Mouse (Mus musculus) megakaryocyte progenitor cell, adult 5-6 weeks (primary cell): ENCODE data around the gene Sema5b. TPM values are rescaled to one million over a fixed set of nuclear protein-coding genes. Genes with fewer than 3 reads are reported as not detected.
A peak's percentile ranks its signal among the peaks of the same experiment; 100 is the strongest.

Experiments
- ATAC-seq: replicated peaks from 2 replicates; pipeline ENCODE4 v1.8.0; 2016; ENCODE audit warnings: mild to moderate bottlenecking, moderate TSS enrichment, inconsistent platforms; ENCODE audit not compliant: poor library complexity
- total RNA-seq, 2 experiments: library from RNA; stranded (forward) in 1 of 2; stranded (reverse) in 1 of 2; fragments of 157-497, 149-512 nt in 1 of 2; fragments of 200-1000 nt in 1 of 2; gene quantifications; 2 replicates each; pipeline versions ENCODE4 v1.2.3 to v1.2.4; 2015 to 2017

The Sema5b gene
- total RNA-seq (2015): not detected in 2 replicates
- not detected in 2 replicates for total RNA-seq (2017)

DNA sequence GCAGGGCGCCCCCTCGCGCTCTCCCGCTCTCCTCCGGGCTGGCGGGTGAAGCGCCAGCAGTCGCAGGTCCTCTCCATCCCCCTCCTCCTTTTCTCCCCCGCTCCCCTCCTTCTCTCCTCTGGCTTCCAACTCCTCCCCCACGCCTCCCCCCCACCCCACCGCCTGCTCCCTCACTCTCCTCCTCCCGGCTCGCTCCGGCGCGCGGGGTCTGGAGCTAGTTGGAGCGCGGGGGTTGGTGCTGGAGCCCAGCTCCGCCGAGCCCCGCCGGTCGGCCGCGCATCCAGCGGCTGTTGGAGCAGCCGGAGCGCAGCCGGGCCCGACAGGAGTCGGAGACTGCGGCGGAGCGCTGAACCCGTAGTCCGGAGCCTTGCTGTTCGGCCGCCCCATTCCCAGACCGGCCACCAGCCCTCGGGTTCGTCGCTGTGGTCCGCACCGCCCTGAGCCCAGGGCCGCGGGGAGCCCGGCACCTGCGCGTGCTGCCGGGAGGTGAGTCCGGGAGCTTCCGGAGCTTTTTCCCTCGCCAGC, at the start of gene Sema5b:
TSS of gene Sema5b (plus strand) at position 29 of the 525 bp plus-strand sequence.
- ATAC-seq: no peak

DNA sequence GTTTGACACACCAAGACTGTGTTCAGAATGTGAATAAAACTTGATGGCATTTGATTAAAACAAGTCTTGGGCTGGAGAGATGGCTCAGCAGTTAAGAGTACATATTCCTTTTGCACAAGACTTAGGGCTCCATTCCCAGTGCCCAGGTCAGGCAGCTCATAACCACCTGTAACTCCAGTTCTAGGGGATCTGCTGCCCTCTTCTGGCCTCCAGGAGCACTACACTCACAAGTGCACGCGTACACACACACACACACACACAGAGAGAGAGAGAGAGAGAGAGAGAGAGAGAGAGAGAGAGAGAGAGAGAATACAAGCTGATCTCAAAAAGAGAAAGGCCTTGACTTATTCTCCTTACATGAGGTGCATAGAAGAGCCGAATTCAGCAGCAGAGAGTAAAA, 40.6 kb upstream of the Sema5b start:
- no peak for ATAC-seq

DNA sequence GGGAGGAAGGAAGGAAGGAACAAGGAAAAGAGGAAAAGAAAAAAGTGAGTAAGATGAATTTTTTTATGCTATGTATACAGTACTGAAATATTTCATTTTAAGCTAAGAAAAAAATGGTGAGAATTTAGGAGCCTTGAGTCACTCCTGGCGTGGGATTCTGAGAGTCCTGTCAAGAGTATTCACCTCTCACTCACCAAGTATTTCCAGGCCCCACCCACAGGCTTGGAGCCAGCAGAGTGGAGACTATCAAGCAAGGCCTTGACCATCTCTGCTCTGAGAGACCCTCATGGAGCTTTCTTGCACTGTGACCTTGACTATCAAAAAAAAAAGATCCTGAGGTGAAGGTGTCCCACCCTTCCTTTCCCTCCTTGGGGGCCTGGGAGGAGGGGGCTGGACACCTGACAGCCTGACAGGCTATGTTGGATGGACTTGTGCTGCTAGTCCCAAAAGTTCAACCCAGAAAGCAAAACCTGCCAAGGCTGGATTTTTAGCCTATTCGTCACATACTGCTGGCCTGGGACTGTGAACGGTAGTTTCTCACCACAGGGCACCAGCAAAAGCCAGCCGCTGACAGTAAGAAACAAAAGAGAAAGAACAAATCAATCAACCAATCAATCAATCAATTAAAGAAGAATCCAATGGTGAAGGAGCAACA, 39.7 kb upstream of the Sema5b start:
- no peak for ATAC-seq

DNA sequence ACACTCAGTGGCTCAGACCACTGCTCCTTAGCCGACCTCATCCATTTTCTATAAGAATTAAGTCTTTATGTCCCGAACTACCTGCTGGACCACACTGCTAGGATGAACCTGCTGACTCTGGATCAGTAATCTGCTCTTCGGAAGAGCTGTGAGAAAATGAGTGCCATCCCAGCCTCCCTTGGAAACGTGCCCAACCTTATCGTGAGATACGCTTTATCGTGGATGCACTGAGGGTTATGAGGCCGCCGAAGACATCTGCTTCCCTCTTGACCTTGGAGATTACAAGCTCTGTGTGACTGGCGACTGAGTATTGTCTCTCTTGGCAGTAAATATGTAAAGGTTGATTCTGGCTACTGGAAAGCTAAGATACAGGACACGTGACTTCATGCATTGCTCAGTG, 38.5 kb upstream of the Sema5b start:
- ATAC-seq: 0 out of 2 replicates have a peak, but pooled peaks have one; percentile 20

DNA sequence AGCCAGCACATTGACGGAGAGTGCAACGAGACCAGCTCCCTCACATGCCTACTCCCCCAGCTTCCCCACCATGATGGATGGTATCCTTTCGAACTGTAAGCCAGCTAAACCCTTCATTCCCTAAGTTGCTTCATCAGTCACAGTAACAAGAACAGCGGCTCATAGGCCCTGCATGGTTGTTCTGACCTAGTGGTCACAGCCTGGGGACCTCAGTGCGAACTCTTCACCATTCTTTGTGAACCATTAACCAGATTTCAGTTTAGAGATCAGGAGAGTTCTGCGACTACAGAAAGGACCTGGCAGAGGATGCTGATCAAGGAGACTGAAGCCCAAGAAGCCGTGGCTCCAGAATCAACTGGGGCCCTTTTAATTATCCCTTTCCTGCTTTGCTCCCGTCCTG, 36.7 kb upstream of the Sema5b start:
- ATAC-seq: no peak

DNA sequence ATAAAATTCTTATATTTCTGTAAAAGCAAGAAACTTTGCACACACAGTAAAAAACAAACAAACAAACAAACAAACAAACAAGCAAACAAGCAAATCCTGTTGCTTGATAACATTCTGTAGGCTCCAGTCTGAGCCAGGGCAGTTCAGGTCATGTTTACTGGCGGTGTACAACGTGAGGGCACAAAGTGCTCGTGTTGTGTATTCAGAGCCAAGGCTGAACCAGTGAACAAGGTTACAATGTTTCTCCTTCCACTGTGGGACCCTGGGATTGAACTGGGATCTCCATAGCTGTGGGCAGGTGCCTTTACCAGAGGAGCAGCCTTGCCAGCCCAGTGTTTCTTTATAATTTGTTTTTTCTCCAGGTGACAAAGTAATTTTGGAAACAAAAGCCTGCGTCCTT, 35.2 kb upstream of the Sema5b start:
- no peak for ATAC-seq

DNA sequence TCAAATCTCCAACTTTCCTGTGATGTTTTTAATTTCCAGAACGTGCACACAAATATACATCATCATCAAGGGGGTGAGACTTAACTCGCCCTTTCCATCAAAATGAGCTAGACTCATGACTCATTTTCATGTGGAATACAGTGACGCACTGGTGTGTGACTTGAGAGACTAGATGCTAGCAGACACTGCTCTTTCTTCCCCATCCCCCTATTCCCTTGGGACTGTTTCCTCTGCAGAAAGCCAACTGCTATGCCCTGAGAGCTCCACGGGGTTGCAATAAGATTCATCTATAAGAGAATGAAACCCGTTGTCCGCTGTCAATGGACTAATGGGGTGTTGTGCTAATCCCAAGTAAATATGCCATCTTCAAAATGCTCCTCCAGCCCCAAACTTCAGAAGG, 32.4 kb upstream of the Sema5b start:
- no peak for ATAC-seq

DNA sequence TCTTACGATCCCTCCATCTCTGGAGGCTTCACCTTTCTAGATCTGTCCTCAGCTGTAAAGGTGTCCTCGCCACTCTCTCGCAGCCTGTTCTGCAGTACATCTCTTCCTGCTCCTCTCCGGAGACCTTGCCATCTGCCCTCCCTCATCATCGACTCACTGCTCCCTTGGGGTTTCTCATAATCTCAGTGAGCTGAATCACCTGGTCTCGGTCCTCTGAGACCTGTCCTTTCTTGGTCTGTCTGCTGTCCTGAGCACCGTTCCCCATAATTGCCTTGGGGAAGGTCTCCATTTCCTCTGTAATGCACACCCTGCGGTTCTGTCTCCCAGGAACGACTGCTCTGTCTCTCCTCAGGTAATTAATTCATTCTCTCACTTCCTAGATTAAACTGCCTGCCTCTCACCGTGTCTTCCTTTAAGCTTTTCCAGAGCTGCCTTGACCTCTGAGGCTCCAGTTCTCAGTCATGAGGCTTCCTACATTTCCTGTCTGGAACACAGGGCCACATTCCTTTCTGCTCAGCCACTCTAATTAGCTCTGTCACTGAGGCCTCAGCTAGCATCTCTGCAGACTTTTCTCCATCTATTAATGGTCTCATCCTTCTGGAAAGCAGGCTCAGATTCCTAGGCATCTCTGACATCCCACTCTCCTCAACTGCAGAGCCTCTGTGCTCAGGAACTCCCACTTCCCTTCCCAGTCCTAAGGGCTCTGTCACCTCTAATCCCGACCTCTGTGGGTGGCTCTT, 31.4 kb upstream of the Sema5b start:
- ATAC-seq: no peak

DNA sequence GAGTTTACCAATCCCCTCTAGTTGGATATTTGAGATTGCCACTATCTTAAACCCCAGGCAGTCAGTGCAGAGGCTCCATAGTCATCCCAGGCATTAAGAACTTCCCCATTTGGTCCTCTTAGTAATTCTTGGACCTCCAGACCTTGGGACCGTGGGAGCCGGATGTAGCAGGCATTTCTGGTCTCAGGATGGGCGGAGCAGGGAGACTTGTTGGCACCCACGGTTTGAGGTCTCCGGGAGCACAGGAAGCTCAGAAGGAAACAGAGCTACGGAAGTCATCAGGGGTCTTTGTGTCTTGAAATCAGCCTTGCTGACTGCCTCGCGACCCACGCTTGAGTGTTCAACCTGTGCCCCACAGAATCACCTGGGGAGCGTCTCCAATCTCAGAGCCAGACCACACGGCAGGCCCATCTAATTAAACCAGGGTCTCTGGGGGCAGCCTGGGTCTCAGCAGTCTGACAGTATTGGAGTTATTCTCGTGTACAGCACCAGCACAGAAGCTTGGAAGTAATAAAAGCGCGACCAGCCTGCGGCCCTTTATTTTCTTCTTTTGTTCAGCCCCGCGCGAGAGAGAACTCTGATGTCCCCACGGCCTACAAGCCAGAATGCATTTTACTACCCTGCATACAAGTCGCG, 24.9 kb upstream of the Sema5b start:
- ATAC-seq: no peak

DNA sequence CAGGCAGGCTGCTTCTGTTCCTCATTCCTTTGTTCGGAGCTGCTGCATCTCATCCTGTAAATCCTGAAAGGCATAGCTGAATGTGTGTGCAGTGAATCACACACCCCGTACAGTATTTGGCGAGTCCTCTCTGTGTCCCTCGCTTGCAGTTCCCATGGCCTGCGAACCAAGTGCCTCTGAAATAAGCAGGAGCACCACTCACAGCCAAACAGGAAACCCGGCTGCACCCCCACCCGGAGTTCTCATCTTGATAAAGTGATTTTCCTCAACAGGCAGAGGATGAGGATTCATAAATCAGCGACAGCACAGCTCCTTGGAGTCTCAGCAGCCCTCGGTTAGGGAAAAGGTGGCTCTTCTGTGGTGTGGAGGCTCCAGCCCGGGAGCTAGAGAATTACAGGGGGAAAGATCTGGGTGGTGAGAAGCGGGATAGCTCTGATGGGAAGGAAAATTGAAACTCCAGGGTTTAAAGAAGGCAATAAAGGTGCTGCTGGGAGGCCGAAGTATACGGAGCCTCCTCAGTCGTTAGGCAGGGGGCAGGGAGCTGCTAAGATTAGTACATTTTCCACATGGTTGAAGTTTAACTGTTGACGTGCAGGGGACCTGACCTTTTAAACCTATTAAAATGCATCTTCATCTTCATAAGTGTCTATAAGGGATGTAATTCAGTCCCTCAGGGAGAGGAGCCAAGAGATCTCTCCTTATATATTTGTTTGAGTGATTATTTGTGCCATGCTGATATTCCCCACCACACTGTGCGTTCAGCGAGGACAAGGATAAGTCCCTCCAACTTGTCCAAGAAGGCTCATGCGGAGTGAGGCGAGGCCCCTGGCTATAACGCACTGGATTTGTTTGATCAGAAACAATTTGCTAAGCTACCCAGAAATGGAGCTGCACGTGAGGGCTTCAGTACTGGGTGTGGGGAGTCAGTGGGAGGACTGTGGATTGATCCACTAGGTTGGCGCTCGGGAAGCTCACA, 22.7 kb upstream of the Sema5b start:
- ATAC-seq: no peak

DNA sequence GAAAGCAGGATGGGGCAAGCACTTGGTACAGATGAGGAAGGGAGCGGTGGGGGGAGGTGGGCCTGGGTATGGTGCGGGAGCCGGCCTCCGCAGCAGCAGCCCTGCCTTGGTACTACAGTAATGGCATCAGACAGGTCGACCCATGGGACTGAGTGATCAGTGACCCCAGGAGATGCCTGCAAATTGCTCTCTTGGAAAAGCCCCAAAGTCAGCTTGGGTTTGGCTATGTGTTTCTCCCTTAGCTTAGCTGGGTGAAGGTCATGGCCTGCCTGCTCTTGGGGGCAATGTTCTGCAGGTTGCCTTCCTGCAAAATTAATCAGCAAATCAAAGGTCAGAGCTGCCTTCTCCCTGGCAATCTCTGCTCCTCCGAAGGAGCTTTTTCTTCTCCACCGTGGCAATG, 21.7 kb upstream of the Sema5b start:
- no peak for ATAC-seq

DNA sequence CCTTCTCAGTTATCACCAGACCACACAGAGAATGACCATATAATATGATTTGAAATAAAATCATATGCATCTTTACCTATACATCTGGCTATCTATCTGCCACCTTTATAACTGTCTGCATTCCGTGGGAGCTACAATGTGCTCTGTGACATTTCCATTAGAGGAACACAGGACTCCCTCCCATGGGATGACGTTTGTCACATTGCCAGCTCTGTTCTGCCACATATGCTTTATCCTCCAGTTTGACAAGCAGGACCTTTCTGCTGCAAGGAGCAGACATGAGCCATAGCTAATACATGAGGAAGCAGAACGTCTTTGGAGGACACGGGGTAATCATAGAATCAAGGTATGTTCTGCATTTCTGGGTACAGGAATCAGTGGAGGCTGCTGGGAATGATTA, 16.7 kb upstream of the Sema5b start:
- ATAC-seq: no peak

DNA sequence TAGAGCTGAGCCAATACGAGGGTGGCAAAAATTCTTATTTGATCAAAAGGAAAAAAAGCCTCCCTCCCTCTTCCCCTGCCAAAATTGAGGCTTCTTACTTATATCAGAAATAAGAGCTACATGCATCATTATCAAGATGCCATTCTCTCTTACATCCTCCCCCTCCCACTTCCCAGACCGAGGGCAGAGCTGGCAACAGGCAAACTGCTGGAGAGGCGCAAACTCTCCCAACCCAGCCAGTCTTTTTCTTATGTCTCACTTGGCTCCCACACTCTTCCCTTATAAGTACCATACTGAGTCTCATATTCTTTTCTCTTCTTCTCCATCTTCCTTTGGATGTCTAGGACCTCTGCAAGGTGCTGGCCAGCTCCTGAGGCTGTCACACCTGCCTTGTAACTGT, 6.3 kb upstream of the Sema5b start:
- no peak for ATAC-seq

DNA sequence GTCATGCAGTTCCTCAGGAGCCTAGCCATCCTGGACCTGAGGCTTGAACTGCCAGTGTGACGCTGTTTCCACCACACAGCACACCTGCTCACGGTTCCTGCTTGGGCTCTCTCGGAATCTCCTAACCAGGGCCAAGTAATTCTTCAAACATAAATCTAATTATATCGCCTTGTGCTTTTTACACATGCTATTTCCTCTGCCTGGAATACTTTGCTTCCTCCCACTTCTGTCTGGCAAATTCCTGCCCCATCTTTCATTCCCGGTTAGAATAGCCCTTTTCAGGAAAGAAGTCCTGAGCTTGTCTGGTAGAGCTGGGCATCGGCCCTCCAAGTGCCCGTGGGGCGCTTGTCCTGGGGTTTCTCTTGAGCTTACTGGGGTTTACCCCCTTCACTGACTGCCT, 3.3 kb upstream of the Sema5b start:
- no peak for ATAC-seq

DNA sequence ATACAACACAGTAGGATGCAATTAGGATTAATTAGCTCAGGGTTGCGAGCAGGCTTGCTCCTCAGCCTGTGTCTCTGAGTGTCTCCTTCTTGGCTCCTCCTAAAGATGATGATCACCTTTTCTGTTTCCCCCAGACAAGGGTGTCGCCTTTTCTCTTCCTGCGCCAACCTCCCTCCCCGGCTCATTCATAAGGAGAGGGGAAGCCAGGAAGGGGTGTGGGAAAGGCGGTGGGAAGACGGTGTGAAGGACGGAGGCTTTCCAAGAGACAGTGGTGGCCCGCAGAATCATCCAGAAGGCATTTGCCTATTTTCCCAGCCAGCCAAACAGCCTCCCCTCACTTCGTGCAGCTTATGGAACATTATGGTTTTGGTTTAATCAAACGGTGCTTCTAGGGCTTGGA, 1.9 kb upstream of the Sema5b start:
- ATAC-seq: no peak

DNA sequence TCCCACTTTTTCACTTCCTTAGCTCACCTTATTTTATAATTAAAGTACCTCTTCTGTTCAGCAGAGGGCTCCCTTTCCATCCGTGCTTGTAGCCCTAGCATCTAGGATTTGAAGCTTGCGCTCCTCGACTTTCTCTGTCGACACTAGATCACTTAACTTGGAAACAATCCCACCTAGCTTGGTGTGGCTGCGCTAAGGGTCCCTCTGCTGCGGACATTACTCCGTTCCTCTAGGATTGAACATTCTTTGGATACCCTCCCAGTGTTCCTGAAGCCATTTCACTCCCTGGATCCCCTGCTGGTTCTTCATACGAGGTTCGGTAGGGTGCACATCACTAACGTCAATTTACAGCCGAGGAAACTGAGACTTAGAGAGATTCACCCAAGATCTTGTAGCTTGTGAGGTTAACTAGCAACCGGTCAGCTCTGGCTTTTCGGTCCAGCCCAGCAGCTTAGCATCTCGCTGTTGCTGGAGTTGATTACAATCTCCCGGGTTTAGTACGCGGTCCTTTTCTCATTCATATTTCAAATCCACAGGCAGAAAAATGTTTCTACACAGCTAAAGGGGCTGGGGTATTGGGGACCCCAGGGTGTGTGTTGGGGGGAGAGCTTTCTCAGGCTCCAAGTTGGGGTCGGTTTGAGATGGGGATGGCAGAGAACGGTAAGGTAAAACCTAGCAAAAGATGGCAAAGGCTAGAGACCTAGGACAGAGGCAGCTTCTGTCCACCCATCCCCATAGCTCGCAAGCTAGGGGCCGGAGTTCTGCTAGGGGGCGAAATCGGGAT, 420 bp upstream of the Sema5b start:
- peak; percentile 34; the same call in 1 of the 2 replicates for ATAC-seq

DNA sequence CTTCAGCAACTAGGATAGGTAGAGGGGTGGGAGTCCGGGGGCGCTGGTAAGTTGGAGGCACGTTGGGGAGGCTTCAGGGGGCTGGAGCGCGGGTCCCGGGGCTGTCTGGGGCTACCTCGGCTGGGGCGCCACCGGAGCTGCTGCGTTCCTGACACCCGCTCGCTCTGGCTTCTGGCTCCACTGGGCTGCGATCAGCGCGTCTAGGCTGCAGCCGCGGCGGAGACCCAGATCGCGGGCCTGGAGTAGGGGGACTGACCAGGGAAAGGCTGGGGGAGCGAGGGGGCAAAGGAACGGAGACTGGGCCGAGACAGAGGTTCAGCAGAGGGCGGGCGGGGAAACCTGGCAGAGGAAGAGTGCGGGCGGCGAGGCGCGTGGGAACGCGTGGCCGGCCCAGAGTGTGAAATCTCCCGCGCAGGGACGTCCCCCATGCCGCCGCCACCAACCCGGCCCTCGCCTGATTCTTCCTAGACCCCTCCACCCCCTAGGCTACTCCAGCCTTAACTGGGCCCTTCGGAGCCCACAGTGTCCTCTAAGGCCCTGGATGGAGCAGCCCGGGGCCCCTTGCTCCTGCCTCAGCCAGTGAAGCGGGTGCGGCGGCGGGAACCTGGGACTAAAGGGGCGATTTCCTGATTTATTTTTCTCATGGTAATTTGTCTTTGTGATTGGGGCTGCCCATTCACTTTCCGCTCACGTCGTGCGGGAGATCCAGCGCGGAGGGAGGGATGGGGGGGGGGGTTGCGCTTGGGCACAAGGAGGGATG, 896 bp downstream of the Sema5b start:
- ATAC-seq: no peak

DNA sequence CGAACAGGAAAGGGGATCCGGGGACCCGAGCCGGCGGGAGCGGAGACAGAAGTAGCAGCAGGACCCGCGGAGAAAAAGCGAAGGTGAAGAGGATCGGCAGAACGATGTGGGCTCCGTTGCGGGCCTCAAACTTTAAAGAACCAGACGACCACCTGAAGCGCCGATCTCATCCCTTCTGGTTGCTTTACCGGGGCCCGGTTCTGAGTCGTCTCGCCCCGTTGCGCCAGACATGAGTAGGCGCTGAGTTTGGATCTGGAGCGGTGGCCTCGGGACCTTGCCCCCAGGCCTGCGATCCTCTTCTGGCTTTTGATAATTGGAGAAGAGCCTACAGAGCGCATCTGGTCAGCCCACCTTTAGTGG, 1.5 kb downstream of the Sema5b start:
- ATAC-seq: no peak

DNA sequence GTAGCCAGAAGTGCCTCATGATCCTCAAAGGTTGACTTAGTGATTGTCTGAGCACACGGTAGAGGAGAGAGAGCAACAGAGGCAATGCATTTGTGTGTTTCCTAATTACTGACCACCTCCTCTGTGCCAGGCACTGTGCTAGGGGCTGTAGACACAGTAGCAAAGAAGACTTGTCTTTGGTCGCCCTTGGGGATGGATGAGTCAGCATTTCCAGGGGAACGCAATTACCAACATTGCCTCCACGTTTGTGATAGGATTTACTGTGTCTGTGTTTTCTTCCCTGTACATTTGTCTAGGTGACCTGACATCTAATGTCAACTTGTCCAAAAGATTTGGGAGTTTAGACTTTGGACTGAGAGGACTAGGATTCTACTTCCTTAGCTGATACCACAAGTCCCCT, 4.8 kb downstream of the Sema5b start:
- ATAC-seq: no peak
